Mouse (Mus musculus): ENCODE results near the gene Pdxp. TPM values are rescaled to one million over a fixed set of nuclear protein-coding genes. Genes with fewer than 3 reads are reported as not detected.

The Pdxp gene
- total RNA-seq, 2 experiments from 2014 or later, result 9.4 TPM; not detected in 1

DNA sequence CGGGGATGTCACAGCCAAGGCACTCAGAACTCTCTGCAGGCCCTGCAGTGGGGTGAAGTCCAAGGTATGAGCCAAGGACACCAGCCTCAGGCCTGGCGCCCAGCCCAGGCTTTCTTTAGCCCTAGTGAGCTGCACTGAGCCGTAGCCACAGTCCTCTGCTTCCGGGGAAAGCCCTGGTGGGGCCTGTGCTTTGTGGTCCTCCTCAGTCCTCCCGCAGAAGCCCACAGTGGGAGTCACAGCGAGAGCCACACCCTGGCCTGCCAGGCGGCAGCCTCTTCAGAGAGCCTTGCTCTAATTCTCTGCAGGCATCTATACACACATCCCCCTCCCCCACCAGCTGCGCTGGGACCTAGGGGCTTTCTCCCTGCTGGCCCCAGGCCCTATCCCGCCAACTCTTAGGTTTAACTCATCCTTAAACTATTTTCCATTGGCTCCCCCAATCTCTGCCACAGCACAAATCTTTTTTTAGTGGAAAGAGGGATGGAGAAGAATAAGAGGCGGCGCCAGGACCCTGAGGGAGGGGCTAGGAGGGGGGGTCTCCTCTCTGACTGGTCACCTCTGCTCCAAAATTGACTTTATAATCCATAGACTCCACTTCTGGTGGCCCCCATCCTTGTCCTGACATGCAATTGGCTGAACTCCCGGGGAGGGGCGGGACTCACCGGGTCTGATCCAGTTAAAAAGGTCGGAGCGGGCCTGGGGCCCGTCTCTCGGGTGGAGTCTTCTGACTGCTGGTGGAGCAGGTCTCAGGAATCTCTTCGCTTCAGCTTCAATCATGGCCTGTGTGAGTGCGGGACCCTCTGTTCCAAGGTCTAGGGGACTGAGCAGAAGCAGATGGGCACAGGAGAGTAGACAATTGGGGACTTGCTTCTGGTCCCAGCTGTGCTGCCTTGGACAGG, 12.6 kb downstream of the Pdxp start, which contains the start of gene Lgals1:
Gene Lgals1 (plus strand): TSS at position 705 of the 899 bp plus-strand sequence.
- 0 out of 2 replicates have a peak, but pooled peaks have one; percentile 13 for ATAC-seq (replicated peaks; ENCODE audit: low FRiP score, poor library complexity, severe bottlenecking)

DNA sequence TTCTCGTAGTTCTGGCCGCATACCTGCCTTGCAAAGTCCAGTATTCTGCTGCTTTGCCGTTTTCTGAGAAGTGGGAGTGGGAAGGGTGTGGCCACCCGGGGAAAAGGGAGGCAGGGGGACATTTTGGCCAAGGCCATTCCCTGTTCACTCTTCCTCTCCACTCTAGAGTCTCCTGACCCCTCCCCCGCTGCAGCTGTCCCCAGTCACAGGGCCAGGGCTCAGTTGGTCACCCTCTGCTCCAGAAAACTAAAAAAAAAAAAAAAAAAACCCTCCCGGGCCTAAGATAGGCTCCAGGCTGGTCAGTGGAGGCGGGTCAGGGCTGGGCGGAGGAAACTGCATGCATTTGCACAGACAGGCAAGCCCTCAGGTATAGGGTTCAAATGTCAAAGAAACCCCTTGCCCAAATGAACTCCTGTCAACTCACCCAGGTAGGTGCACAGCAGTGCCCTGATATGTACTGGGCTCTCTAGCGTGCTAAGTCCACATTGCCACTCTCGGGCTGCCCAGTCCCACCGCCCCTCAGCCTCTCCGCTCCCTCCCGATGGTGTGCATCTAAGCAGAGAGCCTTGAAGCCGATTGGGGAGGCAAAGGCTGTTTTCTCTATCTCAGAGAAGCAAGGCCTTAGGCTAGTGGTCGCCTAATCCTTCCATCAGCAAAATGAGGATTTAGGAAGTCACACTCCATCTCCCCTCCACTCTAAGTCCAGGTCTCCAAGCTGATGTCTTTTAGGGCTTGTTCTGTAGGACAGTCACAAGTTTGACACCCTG, 13.5 kb downstream of the Pdxp start:
- ATAC-seq (replicated peaks; ENCODE audit: low FRiP score, poor library complexity, severe bottlenecking), result no peak

DNA sequence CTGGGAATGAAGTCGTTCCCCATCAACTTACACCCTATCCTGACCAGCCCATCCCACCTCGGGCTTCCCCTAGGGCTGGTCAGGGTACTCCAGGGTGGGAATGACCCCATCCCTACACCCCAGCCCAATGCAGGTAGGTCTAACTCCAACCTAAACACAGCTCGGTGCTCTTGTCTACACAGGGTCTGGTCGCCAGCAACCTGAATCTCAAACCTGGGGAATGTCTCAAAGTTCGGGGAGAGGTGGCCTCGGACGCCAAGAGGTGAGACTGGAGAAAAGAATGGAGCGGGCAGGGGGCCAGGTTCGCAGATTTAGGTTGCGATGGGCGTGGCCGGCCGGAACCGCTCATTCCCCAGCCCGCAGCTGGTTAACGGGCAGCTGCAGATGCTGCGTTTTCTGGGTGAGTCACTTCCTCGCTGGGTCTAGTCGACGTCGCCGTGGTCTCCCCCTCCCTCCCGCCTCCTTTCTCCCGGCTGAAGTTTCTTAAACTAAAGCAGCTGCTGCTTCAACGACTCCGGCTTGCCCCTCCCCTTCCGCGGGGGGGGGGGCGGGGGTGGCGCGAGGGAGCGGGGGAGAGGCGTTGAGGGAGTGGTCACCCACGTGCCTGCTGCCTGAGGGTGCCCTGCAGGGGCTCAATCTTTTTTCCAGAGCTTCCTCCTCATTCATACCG, 14.2 kb downstream of the Pdxp start:
- ATAC-seq (replicated peaks; ENCODE audit: low FRiP score, poor library complexity, severe bottlenecking), result no peak

DNA sequence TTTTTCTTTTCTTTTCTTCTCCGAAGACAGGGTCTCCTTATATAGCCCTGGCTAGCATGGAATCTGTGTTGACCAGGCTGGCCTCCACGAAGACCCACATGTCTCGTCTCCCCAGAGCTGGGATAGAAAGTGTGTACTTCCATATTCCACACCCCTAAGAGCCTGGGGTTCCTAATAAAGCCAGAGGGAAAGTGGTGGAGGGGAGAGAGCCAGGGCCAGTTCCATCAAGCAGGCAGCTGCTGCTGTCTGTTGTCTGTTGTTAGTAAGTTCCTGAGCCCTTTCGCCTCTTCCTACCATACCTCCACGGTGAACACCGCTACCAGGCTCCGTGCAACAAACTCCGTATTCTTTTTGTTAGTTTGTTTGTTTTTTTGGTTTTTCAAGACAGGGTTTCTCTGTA, 14.8 kb downstream of the Pdxp start:
- ATAC-seq (replicated peaks; ENCODE audit: low FRiP score, poor library complexity, severe bottlenecking), result no peak

DNA sequence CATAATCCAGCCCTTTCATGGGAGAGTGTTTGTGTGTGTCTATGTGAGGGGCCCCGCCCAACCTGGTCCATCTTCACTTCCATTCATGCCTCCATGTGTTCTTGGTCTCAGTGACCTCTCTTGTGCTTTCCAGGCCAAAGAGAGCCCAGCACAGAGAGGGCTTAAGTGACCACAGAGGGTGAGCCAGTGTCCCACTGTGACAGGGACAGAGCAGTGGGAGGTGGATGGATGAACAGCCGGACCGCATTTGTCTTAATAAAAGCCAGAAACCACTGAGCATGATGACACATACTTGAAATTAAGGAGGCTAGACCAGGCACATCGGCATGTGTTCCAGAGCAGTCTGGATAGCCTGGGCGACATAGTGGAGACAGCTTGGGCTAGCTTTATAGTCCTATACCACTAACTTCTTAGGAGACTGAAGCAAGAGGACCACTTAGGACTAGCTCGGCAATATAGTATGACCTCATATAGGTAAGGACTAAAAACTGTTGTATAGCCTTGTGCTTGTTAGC, 16.5 kb downstream of the Pdxp start:
- ATAC-seq (replicated peaks; ENCODE audit: low FRiP score, poor library complexity, severe bottlenecking), result no peak

DNA sequence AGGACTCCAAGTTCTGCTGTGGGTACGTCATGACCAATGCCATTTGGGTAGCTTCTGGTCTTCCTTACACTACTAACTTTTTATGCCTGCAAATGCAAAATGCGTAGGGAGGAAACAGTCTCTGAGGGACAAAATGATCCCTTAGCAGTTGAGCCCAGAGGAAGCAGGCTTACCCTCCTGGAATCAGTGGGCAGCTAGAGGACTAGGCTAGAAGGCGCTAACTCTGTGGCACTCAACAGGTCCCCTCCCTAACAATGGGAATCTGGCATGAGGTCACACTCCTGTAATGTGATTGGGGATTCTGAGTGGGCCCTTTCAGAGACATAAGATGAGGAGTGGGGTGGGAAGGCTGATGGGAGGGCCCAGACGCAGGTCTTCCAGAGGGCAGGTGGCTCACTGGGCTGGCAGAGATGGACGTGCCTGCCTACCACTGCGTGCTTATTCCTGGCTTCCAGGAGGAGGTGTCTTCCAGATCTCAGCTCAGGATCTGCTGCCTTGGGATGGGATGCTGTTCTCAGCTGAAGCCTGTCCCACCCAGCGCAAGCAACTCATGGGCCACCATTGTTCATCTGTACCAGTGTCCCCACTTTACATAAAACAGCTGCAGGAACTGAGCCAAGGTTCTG, 17.2 kb downstream of the Pdxp start:
- no peak for ATAC-seq (replicated peaks; ENCODE audit: low FRiP score, poor library complexity, severe bottlenecking)

DNA sequence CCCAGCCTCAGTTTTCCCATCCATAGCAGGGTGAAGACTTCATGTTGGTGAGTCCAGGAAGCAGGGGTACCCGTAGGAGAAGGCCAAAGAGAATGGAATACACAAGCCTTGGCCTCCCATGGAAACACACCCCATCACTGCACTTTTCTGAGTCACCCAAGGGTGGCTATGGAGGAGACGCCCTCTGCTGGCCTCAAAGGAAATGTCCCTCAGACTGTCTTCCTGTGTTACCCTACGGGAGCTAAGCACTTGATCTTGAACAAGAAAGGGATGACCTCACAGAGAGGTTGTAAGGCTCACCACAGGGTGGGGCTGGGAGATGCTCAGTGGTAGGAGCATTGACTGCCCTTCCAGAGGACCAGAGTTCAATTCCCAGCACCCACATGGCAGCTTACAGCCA, 17.9 kb downstream of the Pdxp start:
- 0 out of 2 replicates have a peak, but pooled peaks have one; percentile 30 for ATAC-seq (replicated peaks; ENCODE audit: low FRiP score, poor library complexity, severe bottlenecking)

DNA sequence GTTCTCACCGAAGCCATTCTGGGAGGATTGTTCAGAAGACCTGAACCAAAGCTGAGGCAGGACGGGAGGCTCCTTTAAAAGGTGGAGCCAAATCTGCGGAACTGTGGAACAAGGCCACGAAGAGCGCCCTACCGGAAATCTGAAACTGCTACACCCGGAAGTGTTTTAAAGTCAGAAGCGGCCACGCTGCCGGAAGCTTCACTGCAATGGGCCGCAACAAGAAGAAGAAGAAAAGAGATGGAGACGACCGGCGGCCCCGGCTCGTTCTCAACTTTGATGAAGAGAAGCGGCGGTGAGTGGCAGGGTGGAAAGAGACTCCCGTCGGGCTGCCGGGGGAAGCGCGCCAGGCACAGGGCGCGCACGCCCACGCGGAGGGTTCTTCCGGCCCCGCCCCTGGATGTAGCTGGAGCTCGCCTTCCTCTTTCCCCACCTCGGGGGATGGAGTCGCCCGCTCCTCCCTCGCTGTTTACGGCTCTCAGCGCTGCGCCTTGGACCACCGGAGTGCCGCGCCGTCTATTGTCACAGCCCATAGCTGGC, 21.1 kb downstream of the Pdxp start, which contains the start of gene Nol12:
Gene Nol12 (plus strand): TSS at position 150 of the 537 bp plus-strand sequence.
- peak; percentile 89 for ATAC-seq (replicated peaks; ENCODE audit: low FRiP score, poor library complexity, severe bottlenecking)

DNA sequence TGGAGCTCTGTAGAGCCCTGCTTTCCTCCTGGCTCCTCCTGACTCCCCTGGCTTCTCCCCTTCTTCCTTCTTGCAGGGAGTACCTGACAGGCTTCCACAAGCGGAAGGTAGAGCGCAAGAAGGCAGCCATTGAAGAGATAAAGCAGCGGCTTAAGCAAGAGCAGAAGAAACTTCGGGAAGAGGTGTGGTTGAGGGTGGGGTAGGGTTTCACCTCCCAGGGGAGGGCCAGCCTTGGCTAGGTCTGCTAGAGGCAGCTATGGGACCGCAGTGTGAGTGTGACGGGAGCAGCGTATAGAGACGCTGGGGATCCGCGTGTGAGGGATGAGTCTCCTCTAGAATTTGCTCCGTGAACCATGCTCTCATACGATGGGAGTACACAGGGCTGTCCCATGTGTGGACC, 22.7 kb downstream of the Pdxp start:
- ATAC-seq (replicated peaks; ENCODE audit: low FRiP score, poor library complexity, severe bottlenecking), result no peak

DNA sequence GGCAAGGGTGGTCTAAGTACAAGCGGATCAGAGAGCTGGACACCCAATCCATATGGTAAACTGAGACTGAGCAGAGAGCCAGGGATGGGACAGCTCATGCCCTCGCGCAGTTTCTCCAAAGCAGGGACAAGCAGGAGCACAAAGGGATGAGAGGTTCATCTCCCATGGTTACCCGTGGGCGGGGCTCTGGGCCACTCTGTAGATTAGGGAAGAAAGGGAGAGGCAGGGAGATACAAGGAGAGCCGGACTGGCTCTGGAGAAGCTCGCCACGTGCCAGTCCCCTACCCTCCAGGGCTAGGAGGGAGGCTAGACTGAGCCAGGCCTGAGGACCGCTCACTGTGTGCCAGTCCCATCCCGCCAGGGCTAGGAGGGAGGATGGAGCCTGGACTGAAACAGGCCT, 23.6 kb downstream of the Pdxp start:
- no peak for ATAC-seq (replicated peaks; ENCODE audit: low FRiP score, poor library complexity, severe bottlenecking)

DNA sequence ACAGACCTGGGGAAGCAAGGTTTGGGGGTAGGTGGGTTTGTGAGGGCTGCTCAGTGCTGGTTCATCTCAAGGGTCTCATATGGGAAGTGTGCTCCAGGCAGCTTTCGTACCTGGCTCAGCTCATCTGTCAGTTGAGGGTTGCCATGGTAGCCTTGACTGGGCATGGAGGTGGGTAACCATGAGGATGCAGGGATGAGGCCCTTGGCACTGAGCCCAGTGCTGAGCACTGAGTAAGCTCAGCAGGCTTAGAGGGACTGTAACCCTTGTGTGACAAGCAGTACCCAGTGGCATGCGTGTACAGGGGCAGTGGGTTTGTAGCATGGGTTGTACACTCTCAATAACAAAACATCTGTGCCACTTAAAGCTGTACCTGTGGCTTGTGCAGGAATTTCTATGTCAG, 24.2 kb downstream of the Pdxp start:
- ATAC-seq (replicated peaks; ENCODE audit: low FRiP score, poor library complexity, severe bottlenecking), result no peak

DNA sequence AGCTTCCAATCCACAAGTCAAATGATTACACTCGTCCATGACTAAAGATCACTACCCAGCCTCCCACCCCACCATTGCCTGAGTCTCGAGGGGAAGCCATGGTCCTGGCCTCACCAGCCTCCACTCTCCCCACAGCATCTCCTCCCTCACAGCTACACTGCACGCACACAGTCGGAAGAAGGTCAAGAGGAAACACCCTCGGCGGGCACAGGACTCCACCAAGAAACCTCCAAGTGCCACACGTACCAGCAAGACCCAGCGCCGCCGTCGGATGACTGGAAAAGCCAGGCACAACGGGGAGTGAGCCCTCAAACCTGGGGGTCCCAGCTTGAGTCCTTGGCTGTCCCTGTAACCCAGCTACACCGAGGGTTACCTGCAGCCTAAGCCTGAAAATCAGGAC, 26.6 kb downstream of the Pdxp start:
- no peak for ATAC-seq (replicated peaks; ENCODE audit: low FRiP score, poor library complexity, severe bottlenecking)

DNA sequence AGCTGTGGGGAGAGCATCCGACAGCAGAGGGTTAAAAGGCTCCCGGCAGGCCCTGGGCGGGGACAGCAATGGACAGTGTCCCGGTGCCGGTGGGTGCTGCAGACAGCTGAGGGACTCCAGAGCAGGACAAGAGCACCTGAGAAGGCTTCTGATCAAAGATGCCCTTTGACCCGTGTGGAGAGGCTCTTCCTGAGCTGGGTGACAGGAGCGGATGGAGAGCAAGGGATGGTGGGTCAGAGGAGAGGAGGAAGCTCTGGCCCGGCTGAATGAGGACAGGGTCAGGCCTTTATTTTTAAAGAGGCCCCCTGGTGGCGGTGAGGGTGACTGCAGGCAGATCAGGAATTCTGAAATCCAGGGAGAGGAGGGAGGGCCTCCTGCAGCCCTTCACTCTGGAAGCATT, 28.9 kb downstream of the Pdxp start:
- peak; percentile 78 for ATAC-seq (replicated peaks; ENCODE audit: low FRiP score, poor library complexity, severe bottlenecking)

DNA sequence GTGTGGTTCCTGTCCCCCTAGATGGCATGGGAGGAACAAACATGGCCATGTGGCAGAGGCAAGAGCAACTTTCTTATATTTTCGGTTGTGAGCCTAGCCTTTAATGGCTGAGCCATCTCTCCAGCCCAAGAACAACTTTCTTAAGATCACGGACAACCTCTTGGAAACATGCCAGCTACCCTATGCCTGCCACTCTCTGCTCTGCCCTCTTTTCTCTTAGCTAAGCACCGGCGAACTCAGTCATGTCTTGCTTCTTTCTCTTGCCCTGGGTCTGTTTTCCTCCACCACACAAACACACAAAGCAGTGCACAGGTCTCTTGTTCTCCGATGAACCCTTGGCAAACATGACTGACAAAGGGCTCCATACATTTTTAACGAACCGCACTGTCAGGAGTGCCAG, 32.5 kb downstream of the Pdxp start:
- no peak for ATAC-seq (replicated peaks; ENCODE audit: low FRiP score, poor library complexity, severe bottlenecking)

DNA sequence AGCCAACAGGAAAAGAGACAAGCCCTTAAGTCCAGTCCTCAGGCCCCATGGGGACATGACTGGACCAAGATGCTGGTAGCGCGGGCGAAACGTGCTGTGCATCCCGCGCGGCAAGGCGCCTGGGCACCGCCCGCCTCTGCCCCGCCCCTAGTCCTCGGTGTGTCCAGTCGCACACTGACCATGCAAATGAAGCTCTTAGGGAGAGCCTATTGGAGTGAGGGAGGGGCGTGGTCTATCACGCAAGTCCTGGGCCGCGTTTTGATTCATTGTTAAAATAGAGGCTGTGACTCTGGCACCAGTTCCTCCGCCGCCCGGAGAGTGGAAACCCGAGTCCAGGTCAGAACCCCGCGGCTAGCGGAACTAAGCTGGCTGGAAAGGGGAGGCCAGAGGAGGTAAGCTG, 33.9 kb downstream of the Pdxp start, which contains the start of gene Triobp:
Gene Triobp (plus strand): TSS at position 68 of the 400 bp plus-strand sequence.
- peak; percentile 78 for ATAC-seq (replicated peaks; ENCODE audit: low FRiP score, poor library complexity, severe bottlenecking)

DNA sequence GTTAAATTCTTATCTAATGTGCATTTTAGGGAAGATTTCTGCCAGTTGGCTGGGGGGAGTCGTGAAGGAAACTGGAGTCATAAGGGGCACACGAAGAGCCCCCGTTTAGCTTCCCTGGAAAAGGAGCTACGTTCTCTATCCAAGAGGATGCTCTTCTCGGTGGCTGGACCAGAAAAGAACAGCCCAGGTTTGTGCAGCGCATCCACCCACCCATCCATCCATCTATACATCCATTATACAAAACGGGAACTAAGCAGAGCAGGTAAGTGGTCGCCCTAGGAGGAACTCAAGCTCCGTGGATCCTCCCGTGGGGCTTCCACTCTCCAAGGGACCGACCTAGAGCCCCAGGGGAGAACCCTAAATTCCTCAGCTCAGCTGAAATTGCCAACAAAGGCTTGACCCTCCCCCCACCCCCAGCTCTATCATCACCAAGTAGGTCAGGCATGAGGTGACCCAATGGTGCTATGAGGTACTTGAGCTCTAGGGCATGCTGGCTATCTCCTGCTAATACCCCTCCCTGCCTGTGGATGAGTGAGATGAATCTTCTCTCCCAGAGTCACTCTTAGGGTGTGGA, 34.5 kb downstream of the Pdxp start:
- ATAC-seq (replicated peaks; ENCODE audit: low FRiP score, poor library complexity, severe bottlenecking), result no peak

DNA sequence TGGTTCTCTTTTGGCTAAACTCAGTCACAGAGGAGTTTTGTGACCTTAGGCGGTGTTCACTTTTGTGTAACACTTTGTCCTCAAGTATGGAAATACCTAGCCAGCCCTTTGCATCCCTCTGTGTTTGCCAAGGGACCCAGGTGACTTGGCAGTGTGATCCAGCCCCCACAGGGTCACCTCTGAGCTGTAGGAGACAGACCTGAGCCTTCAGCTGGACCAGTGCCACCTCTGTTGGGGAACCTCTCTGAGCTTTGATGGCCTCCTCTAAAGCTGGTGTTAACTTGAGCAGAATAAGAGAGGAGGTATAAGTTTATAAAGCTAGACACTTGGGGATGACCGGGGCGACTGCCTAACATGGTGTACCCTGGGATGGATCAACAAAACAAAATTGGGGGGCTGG, 35.2 kb downstream of the Pdxp start:
- ATAC-seq (replicated peaks; ENCODE audit: low FRiP score, poor library complexity, severe bottlenecking), result no peak

DNA sequence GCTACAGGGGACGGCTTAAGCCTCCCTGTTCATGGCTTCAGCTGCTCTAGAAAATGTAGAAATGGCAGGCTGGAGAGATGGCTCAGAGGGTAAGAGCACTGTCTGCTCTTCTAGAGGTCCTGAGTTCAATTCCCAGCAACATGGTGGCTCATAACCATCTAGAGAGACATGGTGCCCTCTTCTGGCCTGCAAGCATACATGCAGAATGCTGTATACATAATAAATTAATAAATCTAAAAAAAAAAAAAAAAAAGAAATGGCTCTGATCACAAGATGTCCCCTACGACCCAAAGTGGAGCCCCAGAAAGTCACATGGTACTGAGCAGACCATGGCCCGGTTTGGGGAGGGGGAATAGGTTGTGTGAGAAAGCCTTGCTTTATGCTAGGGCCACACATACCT, 41.9 kb downstream of the Pdxp start:
- no peak for ATAC-seq (replicated peaks; ENCODE audit: low FRiP score, poor library complexity, severe bottlenecking)

DNA sequence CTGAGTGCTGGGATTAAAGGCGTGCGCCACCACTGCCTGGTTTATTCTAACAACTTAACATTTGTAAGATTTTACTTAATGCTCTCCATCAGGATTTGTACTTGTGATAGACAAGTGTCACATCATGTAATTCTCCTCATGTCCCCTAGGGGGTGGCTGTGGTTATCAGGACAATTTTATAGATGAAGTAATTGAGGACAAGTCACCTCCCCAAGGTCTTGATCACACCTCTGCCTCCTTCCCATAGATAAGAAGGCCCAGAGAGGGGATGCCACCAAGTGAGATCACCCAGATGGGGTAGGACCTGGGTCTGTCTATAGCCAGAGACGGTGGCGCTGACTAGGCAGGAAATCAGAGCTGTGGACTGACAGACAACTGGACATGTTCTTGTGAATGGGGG, 42.6 kb downstream of the Pdxp start:
- ATAC-seq (replicated peaks; ENCODE audit: low FRiP score, poor library complexity, severe bottlenecking), result peak; percentile 50; the same call in 1 of the 2 replicates

Measured in erythroblast, adult 5-6 weeks (primary cell).